Mouse (Mus musculus) cerebellum, adult (tissue): Measurements from ENCODE around the gene Scn2a.
A peak's percentile ranks its signal among the peaks of the same experiment; 100 is the strongest.

Source experiments
- ATAC-seq: cut with Nextera tagmentation; 2 replicates; pipeline ENCODE4 v1.9.2; 2017; ENCODE audit warnings: mild to moderate bottlenecking, moderate library complexity, mixed read lengths; ENCODE audit not compliant: insufficient number of reproducible peaks, low FRiP score, low TSS enrichment

Scn2a gene

GRCm38 (mm10) chr2:65620556-65621166 lies at the start of gene Scn2a:
Gene Scn2a (plus strand): TSS chr2:65620771.
- peak; percentile 38 for ATAC-seq

DNA sequence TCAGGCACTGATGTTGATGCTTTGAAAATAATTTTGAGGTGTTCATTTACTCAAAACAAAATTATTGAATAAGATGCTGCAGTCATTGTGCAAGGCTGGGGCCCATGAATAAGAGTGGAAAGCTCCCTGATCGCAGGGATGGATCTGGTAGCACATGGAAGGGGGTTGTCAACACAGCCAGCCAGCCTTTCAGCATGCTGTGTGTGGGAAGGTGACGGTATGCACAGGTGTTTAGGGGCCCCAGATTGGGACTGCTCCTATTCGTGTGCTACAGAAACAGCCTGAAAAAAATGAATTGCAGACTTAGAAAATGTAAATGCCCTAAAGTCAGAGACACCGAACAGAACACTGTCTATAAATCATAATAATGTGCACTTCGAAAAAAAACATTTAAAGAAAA lies 32.9 kb upstream of the Scn2a start:
- ATAC-seq: no peak

DNA sequence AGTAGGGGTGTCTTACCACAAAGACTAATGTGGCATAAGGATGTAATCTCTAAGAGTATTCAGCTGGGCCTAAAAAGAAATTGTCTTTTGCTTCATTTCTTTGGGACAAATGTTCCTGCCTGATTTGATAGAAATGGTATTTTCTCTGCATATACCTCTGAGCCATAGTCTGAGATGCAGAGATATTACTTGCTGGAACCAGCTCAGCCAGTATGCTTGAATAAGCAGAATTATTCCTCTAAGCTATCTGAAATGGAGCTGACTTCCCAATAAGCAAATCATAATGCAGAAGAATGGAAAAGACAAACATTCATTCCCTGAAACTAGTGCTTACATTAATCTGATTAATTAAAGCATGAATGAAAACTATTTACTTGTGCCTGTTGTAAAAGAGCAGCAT lies 12.8 kb upstream of the Scn2a start:
- no peak for ATAC-seq

GRCm38 (mm10) chr2:65611887-65612286 lies 8.7 kb upstream of the Scn2a start:
- ATAC-seq: no peak

- no peak for ATAC-seq
Observed at GRCm38 (mm10) chr2:65619781-65620180, 790 bp upstream of the Scn2a start.

GRCm38 (mm10) chr2:65621254-65621653 lies 683 bp downstream of the Scn2a start:
- peak; percentile 78 for ATAC-seq

- ATAC-seq: no peak
Observed at GRCm38 (mm10) chr2:65621838-65622237, 1.3 kb downstream of the Scn2a start.

- ATAC-seq: peak; percentile 75
Observed at GRCm38 (mm10) chr2:65652636-65653035, 32.1 kb downstream of the Scn2a start.

GRCm38 (mm10) chr2:65657031-65657430 lies 36.5 kb downstream of the Scn2a start:
- no peak for ATAC-seq

DNA sequence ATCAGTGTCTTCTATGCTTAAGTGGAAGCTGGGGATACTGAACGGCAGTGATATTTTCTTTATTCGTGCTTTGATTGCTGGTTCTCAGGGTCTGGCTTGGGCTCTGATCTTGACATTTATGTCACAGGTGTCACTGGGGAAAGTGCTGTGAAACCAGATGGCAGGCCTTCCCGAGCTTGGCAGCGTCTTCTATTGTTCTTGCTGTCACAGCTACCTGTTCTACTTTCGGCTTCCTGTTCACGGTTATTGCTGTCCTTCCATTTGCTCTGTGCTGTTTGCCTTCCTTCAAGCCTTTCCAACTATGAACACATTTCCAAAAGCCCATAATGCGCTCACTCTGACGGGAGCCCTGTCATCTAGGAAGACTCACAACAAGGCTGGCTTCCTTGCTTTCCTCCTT lies 37.9 kb downstream of the Scn2a start:
- peak; percentile 96 for ATAC-seq

DNA sequence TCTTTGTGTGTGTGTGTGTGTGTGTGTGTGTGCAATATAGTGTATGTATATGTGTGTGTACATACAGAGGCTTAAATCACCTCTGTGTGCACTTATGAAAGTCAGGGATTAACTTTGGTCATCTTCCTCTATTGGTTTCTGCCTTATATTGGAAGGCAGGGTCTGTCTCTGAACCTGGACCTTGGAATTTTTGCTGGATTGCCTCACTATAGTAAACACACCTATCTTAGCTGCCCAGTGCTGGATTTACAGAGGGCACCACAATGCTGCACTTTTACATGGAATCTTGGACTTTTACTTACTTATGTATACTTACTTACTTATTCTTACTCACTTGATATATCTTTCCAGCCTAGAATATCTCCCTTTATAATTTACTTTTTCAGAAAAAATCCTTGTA lies 43.3 kb downstream of the Scn2a start:
- no peak for ATAC-seq

DNA sequence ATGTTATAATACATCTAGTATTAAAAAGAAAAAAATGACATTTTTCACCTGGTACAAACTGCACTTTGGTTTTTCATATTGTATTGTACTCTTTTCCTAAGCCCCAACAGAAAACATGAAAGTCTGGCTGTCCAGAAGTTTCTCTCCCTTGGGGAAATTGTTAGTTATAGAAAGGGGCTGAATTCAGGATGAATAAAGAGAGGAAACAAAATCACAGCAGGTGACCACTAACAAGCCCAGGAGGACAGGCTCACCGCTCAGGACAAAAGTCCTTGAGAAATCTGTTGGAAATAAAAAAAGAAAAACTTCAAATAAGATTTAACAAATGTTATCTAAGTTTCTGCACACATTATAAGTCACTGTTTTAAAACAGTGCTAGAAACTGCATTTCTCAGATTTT lies 43.9 kb downstream of the Scn2a start:
- no peak for ATAC-seq

GRCm38 (mm10) chr2:65665180-65665579 lies 44.6 kb downstream of the Scn2a start:
- no peak for ATAC-seq

DNA sequence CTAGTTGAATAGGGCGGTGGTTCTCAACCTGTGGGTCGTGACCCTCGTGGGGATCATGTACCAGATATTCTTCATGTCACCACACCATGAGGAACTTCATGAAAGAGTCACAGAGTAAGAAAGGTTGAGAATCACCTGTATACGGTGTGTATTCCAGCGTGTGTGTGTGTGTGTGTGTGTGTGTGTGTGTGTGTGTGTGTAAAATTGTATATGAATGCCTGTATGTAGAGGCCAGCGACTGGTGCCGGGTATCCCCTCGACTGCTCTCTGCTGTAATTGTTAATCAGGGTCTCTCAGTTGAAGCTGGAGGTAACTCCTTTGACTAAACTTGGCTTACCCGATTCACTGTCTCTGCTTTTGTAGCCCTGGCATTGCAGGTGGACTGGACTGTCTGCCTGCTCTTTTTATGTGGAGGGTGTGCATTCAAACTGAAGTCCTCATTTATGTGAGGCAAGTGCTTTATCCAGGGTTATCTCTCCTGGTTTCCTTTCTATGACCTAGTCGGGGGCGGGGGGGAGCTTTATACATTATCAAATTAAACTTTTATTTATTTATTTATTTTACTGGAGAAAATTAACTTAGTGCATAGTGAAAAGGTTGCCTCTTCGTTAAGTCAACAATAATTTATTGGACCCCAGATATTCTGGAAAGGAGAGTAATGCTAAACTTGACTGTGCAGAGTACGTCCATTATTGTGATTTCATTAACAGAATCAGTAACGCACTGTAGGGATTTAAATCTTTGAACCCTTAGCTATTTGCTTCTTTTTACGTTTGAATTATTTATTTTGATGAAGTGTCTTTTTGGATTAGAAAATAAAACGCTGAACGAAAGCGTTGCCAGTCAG lies 47.2 kb downstream of the Scn2a start:
- no peak for ATAC-seq

DNA sequence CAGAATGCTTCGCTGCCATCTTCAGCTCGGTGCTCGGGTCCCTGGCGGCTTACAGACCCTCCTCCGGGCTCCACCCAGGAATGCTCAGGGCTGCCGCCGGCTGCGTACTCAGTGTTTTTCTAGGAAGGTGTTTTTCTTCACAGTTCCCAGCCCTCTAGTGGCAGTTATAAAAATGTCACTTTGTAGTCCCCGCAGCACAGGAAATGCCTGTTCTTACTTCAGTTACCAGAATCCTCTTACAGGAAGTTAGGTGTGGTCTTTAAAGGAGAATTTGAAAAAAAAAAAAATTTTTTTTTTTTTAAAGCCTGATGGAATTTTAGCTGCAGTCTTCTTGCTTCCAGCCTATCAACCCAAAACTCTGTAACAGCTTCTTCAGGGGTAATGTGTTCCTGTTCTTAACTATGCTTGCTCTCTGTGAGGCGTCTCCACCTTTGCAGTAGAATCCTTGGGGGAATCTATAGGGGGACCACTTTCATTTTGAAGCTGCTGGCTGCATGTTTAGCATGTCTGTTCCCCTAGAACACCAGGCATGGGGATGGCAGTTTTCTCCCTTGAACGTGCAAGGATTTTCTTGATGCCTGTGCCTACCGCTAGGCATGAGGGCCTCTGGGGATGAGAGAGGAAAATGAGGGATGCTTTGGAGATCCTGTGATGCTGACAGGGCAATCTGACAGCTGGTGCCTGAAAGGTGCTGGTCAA lies 48.0 kb downstream of the Scn2a start:
- ATAC-seq: peak; percentile 83

- peak; percentile 86 for ATAC-seq
Observed at GRCm38 (mm10) chr2:65669561-65669960, 49.0 kb downstream of the Scn2a start.

DNA sequence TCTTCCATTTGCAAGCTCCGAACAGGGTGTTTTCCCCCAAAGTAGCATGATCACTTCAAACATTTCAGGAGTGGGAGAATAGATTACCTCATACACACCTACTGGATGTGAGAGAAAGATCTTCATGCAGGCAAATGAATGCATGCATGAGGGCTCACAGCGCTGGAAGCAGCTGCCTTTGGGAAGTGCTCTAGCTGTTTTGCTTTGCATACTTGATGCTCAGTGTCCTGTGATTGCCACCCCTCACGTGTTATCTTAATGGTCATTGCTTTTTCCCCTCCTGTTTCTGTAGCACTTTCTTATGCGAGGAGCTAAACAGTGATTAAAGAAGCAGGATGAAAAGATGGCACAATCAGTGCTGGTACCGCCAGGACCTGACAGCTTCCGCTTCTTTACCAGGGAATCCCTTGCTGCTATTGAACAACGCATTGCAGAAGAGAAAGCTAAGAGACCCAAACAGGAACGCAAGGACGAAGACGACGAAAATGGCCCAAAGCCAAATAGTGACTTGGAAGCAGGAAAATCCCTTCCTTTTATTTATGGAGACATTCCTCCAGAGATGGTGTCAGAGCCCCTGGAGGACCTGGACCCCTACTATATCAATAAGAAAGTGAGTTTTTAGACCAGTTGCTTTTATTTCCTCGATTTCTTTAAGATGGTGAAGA lies 49.7 kb downstream of the Scn2a start:
- peak; percentile 40; the same call in 1 of the 2 replicates for ATAC-seq

GRCm38 (mm10) chr2:65679621-65680020 lies 59.0 kb downstream of the Scn2a start:
- ATAC-seq: peak; percentile 72

- peak; percentile 79; the same call in 1 of the 2 replicates for ATAC-seq
Observed at GRCm38 (mm10) chr2:65685151-65685550, 64.6 kb downstream of the Scn2a start.

GRCm38 (mm10) chr2:65690456-65691184 lies 70.0 kb downstream of the Scn2a start:
- ATAC-seq: peak; percentile 95
